Mouse (Mus musculus): ENCODE data around the gene Olfr329-ps. TPM values are rescaled to one million over a fixed set of nuclear protein-coding genes. Genes with fewer than 3 reads are reported as not detected.

Gene Olfr329-ps
- total and polyA plus RNA-seq, 3 experiments, result not detected

DNA sequence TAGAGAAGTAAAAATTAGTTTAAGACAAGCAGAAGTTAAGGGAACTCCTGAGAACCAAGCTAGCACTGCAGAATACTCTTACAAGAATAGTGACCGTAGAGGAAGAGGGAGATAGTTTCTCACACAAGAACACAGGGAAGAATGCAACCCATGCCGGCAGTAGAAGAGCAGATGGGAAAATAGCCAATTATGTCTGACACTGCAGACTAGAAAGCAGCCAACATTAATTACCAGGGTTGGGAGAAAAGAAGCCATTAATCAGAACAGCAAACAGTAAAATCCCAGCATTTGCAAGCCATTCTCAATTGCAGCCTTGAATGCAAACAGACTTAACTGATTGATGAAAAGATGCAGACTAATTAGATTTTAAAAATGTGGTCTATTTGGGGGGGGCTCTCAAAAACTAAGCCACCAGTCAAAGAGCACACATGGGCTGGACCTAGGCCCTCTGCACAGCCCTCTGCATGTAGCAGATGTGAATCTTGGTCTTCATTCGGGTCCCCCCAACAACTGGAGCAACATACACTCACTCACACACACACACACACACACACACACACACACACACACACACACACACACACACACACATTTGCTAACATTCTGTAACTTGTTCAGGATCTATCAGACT, 42.5 kb upstream of the Olfr329-ps start:
- in situ Hi-C loops (cut with MboI; ENCODE audit: low pct_ligation_motif_present, low pct_unique_long_range_greater_than_20kb, low sequenced_read_pairs), result loop anchor here (10.0 kb wide), 1 partner anchor 354 kb away; no protein-coding TSS in a partner anchor

DNA sequence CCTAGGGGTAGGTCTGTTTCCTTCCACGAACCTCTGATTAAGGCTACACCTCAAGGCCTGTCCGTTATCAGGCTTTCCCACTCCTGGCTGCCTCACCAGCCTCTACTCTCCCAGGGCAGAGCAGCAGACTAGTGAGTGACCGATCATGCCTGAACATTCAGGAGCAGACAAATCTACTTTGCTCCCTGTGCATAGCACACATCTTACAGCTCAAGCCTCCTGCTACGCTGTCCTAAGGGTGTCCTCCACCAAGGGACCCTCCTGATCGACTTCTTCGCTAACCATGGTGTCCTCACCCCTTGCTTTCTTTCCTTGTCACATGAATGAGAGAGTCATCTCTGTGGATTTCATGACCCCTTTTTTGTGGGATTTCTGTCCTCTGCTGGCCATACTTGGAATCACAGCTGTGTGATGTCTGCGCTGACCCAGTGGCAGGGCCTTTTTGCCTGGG, 41.7 kb upstream of the Olfr329-ps start:
- no peaks in the 10 kb centered on the region for H3K36me3 ChIP-seq (replicated peaks in 1 of 2; ENCODE audit: control insufficient read depth in 1 of 2, insufficient read depth in 1 of 2, low read length in 1 of 2)
- dilution Hi-C loops (cut with MboI; ENCODE audit: extremely low pct_ligation_motif_present, extremely low pct_unique_long_range_greater_than_20kb, low sequenced_read_pairs), result no loop called here
- in situ Hi-C loops (cut with MboI; ENCODE audit: low pct_ligation_motif_present, low pct_unique_long_range_greater_than_20kb, low sequenced_read_pairs), result loop anchor here (10.0 kb wide), 1 partner anchor 353 kb away; no protein-coding TSS in a partner anchor
- peaks cover 2% of the 10 kb centered on the region for H3K9me3 ChIP-seq (replicated peaks; ENCODE audit: low read length)
- no peak overlapping the region for H3K4me2 ChIP-seq (ENCODE audit: insufficient read depth, low read depth, poor library complexity, severe bottlenecking)
- no peak overlapping the region for H3K4me3 ChIP-seq (replicated peaks in 1 of 3; ENCODE audit: low read depth in 2 of 3, low read length in 2 of 3, poor library complexity in 1 of 3)
- DNase-seq (ENCODE audit: extremely low read depth), result peak; percentile 16
- H3K27ac ChIP-seq (ENCODE audit: insufficient read depth, low read depth), result no peak overlapping the region
- H3K9ac ChIP-seq (ENCODE audit: insufficient read depth, low read depth), result no peak overlapping the region
- no peaks in the 10 kb centered on the region for H3K4me1 ChIP-seq (ENCODE audit: control insufficient read depth in 1 of 2, insufficient read depth in 2 of 2)
- TF ChIP-seq MEF2A (IDR thresholded peaks at IDR 0.05; ENCODE audit: borderline replicate concordance, low read depth, low read length) (no peak), MAFK (IDR thresholded peaks at IDR 0.05; ENCODE audit: insufficient replicate concordance, low read length) (no peak), GABPA (IDR thresholded peaks at IDR 0.05; ENCODE audit: insufficient replicate concordance, low read depth, low read length) (no peak), JUND (conservative IDR thresholded peaks at IDR 0.05; ENCODE audit: low read depth, low read length) (no peak), IRF4 (IDR thresholded peaks at IDR 0.05; ENCODE audit: low read depth, low read length) (no peak), CHD1 (IDR thresholded peaks at IDR 0.05; ENCODE audit: low read depth, low read length) (no peak), ELF1 (IDR thresholded peaks at IDR 0.05; ENCODE audit: low read depth, low read length) (no peak), MAZ (IDR thresholded peaks at IDR 0.05; ENCODE audit: low read depth, low read length) (no peak), MYC (IDR thresholded peaks at IDR 0.05; ENCODE audit: low read depth, low read length) (no peak), SMC3 (IDR thresholded peaks at IDR 0.05; ENCODE audit: low read depth, low read length) (peak; percentile 92), NRF1 (IDR thresholded peaks at IDR 0.05; ENCODE audit: low read depth, low read length) (no peak), MAX (IDR thresholded peaks at IDR 0.05; ENCODE audit: low read length) (no peak), CTCF (conservative IDR thresholded peaks at IDR 0.05 in 1 of 2, IDR thresholded peaks at IDR 0.05 in 1 of 2; ENCODE audit: low read depth in 2 of 2, low read length in 2 of 2) (peak; percentile 86 to 94), RAD21 (IDR thresholded peaks at IDR 0.05; ENCODE audit: low read depth, low read length) (peak; percentile 68), HCFC1 (IDR thresholded peaks at IDR 0.05; ENCODE audit: low read depth, low read length) (no peak), BHLHE40 (IDR thresholded peaks at IDR 0.05; ENCODE audit: low read depth, low read length) (no peak), PAX5 (IDR thresholded peaks at IDR 0.05; ENCODE audit: low read length) (no peak), POLR2AphosphoS2 (IDR thresholded peaks at IDR 0.05; ENCODE audit: low read depth, low read length) (no peak), ZC3H11A (IDR thresholded peaks at IDR 0.05; ENCODE audit: low read depth, low read length) (no peak), EP300 (IDR thresholded peaks at IDR 0.05; ENCODE audit: low read length) (no peak)
- no peaks in the 10 kb centered on the region for H3K79me2 ChIP-seq (replicated peaks; ENCODE audit: control insufficient read depth, extremely low read depth, insufficient read depth, poor library complexity, severe bottlenecking)
- H3K27me3 ChIP-seq (replicated peaks), result peaks cover 63% of the 10 kb centered on the region

More for the DNA sequence above, 42.5 kb upstream of the Olfr329-ps start:
- Histone ChIP-seq H3K27me3 (replicated peaks) (peaks cover 66% of the 10 kb centered on the region), H3K4me2 (ENCODE audit: insufficient read depth, low read depth, poor library complexity, severe bottlenecking) (no peak overlapping the region), H3K9me3 (replicated peaks; ENCODE audit: low read length) (peaks cover 2% of the 10 kb centered on the region), H3K36me3 (replicated peaks in 1 of 2; ENCODE audit: control insufficient read depth in 1 of 2, insufficient read depth in 1 of 2, low read length in 1 of 2) (no peaks in the 10 kb centered on the region), H3K27ac (ENCODE audit: insufficient read depth, low read depth) (no peak overlapping the region), H3K9ac (ENCODE audit: insufficient read depth, low read depth) (no peak overlapping the region), H3K79me2 (replicated peaks; ENCODE audit: control insufficient read depth, extremely low read depth, insufficient read depth, poor library complexity, severe bottlenecking) (no peaks in the 10 kb centered on the region), H3K4me3 (replicated peaks in 1 of 3; ENCODE audit: low read depth in 2 of 3, low read length in 2 of 3, poor library complexity in 1 of 3) (no peak overlapping the region), H3K4me1 (ENCODE audit: control insufficient read depth in 1 of 2, insufficient read depth in 2 of 2) (no peaks in the 10 kb centered on the region)
- dilution Hi-C loops (cut with MboI; ENCODE audit: extremely low pct_ligation_motif_present, extremely low pct_unique_long_range_greater_than_20kb, low sequenced_read_pairs), result no loop called here
- no peak for TF ChIP-seq RCOR1 (conservative IDR thresholded peaks at IDR 0.05; ENCODE audit: low read depth, low read length)
- TF ChIP-seq JUN (IDR thresholded peaks at IDR 0.05; ENCODE audit: insufficient read depth, low read depth, low read length), result no peak
- no peak for TF ChIP-seq KAT2A (IDR thresholded peaks at IDR 0.05; ENCODE audit: insufficient replicate concordance, low read length)
- TF ChIP-seq MAFK (IDR thresholded peaks at IDR 0.05; ENCODE audit: insufficient replicate concordance, low read length), result no peak
- no peak for TF ChIP-seq IRF4 (IDR thresholded peaks at IDR 0.05; ENCODE audit: low read depth, low read length)
- no peak for TF ChIP-seq ETS1 (conservative IDR thresholded peaks at IDR 0.05; ENCODE audit: low read depth, low read length)
- TF ChIP-seq ZMIZ1 (IDR thresholded peaks at IDR 0.05; ENCODE audit: low read depth, low read length), result no peak
- no peak for TF ChIP-seq POLR2AphosphoS2 (IDR thresholded peaks at IDR 0.05; ENCODE audit: low read depth, low read length)
- no peak for TF ChIP-seq SMC3 (IDR thresholded peaks at IDR 0.05; ENCODE audit: low read depth, low read length)
- TF ChIP-seq MAX (IDR thresholded peaks at IDR 0.05; ENCODE audit: low read length), result no peak
- TF ChIP-seq USF1 (IDR thresholded peaks at IDR 0.05; ENCODE audit: low read depth, low read length), result no peak
- TF ChIP-seq USF2 (conservative IDR thresholded peaks at IDR 0.05; ENCODE audit: low read depth, low read length), result no peak
- TF ChIP-seq POLR2A (IDR thresholded peaks at IDR 0.05; ENCODE audit: low read depth, low read length), result no peak
- no peak for TF ChIP-seq NRF1 (IDR thresholded peaks at IDR 0.05; ENCODE audit: low read depth, low read length)
- no peak for TF ChIP-seq RAD21 (IDR thresholded peaks at IDR 0.05; ENCODE audit: low read depth, low read length)
- TF ChIP-seq JUND (conservative IDR thresholded peaks at IDR 0.05; ENCODE audit: low read depth, low read length), result no peak
- TF ChIP-seq ZNF384 (IDR thresholded peaks at IDR 0.05; ENCODE audit: low read depth, low read length), result no peak
- no peak for DNase-seq (ENCODE audit: extremely low read depth)
